Mouse (Mus musculus) kidney, adult 2 months (tissue): ENCODE measurements around the gene Defb45.

Experiments
- CTCF ChIP-seq: fragments of 200-500 bp; conservative IDR thresholded peaks from 2 replicates; pipeline ENCODE4 v1.5.1; 2011; ENCODE audit warnings: low read depth, mild to moderate bottlenecking, control low read depth, low read length, moderate library complexity, mixed read lengths; ENCODE audit not compliant: insufficient read depth, insufficient read length
- POLR2A ChIP-seq: fragments of 200-500 bp; IDR thresholded peaks from one replicate; pipeline ENCODE4 v1.6.1; 2011; ENCODE audit warnings: low read depth, low read length, control low read depth

DNA sequence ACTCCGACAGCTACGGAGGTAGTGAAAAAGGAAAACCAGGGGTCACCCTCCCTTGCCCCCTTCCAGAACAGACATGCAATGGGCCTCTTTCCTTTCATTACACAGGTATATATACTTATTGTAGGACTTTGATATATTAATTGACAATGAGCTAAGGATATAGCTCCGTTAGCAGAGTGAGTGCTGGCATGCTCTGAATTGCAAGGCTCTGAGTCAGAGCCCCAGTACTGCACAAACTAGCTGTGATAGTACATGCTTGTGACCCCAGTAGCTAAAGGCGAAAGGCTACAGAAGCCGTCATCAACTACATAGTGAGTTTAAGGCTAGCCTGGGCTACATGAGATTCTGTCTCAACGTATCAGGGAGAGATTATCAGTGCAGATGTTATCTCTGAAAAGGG lies 30.7 kb upstream of the Defb45 start:
- TF ChIP-seq CTCF: no peak
- TF ChIP-seq POLR2A: no peak
